Comparison of ENCODE assay signal across 8 mouse cellular contexts in genomic region chr2:31700545-31701446, GRCm38 (mm10). TPM values are rescaled to one million over a fixed set of nuclear protein-coding genes. Genes with fewer than 3 reads are reported as not detected.
DNase-seq lines count a peak whose midpoint lies in the region; ATAC-seq and TF ChIP-seq lines count a peak whose summit lies in the region.

No protein-coding gene starts in this region.

- peaks cover 8% of the 10 kb centered on the region for H3K36me3 ChIP-seq in forebrain, postnatal 0 days (ENCODE audit: insufficient read depth)
- H3K36me3 ChIP-seq in forebrain, embryonic 12.5 days (replicated peaks) = peaks cover 16% of the 10 kb centered on the region
- H3K36me3 ChIP-seq in liver, embryonic 13.5 days = peaks cover 22% of the 10 kb centered on the region
- H3K36me3 ChIP-seq in stomach, embryonic 16.5 days (ENCODE audit: control insufficient read depth, insufficient read depth, low read length) = 0 out of 2 replicates have a peak, but pooled peaks cover 3% of the 10 kb centered on the region
- no peaks in the 10 kb centered on the region for H3K36me3 ChIP-seq in lung, postnatal 0 days (ENCODE audit: insufficient read depth, low read length)

- TF ChIP-seq CTCF in forebrain, postnatal 0 days (IDR thresholded peaks at IDR 0.05; ENCODE audit: low read depth) = peak; percentile 34
- no peak for TF ChIP-seq CTCF in lung, postnatal 0 days (IDR thresholded peaks at IDR 0.05)

- 41% methylated on average over 7 of the region's 7 CpGs for WGBS in forebrain, postnatal 0 days
- WGBS in forebrain, embryonic 12.5 days = 54% methylated on average over 7 of the region's 7 CpGs
- WGBS in liver, embryonic 13.5 days (ENCODE audit: insufficient replicate concordance) = 37% methylated on average over 7 of the region's 7 CpGs
- 35% methylated on average over 7 of the region's 7 CpGs for WGBS in stomach, embryonic 16.5 days
- WGBS in lung, postnatal 0 days = 55% methylated on average over 7 of the region's 7 CpGs

- no peak for ATAC-seq in forebrain, postnatal 0 days
- no peak for ATAC-seq in forebrain, embryonic 12.5 days (ENCODE audit: low FRiP score)
- peak; percentile 77 for ATAC-seq in liver, embryonic 13.5 days (ENCODE audit: low read depth)
- ATAC-seq in stomach, embryonic 16.5 days (ENCODE audit: insufficient read depth, low FRiP score) = peak; percentile 92
- no peak for ATAC-seq in lung, postnatal 0 days

- H3K27me3 ChIP-seq in forebrain, postnatal 0 days (ENCODE audit: insufficient read depth, low read length) = no peaks in the 10 kb centered on the region
- H3K27me3 ChIP-seq in forebrain, embryonic 12.5 days = no peaks in the 10 kb centered on the region
- H3K27me3 ChIP-seq in liver, embryonic 13.5 days = no peaks in the 10 kb centered on the region
- H3K27me3 ChIP-seq in stomach, embryonic 16.5 days (ENCODE audit: control insufficient read depth, insufficient read depth, low read length) = no peaks in the 10 kb centered on the region
- H3K27me3 ChIP-seq in lung, postnatal 0 days (replicated peaks; ENCODE audit: insufficient read depth, low read length) = no peaks in the 10 kb centered on the region

- H3K9ac ChIP-seq in forebrain, postnatal 0 days = no peak overlapping the region
- H3K9ac ChIP-seq in forebrain, embryonic 12.5 days = no peak overlapping the region
- H3K9ac ChIP-seq in liver, embryonic 13.5 days = no peak overlapping the region
- H3K9ac ChIP-seq in stomach, embryonic 16.5 days (ENCODE audit: low read length) = no peak overlapping the region
- no peak overlapping the region for H3K9ac ChIP-seq in lung, postnatal 0 days (replicated peaks; ENCODE audit: low read depth)

- no peak overlapping the region for H3K27ac ChIP-seq in forebrain, postnatal 0 days (ENCODE audit: low read depth, low read length)
- no peak overlapping the region for H3K27ac ChIP-seq in forebrain, embryonic 12.5 days
- H3K27ac ChIP-seq in liver, embryonic 13.5 days = no peak overlapping the region
- H3K27ac ChIP-seq in stomach, embryonic 16.5 days (ENCODE audit: low read length) = peak overlapping the region; percentile 19
- no peak overlapping the region for H3K27ac ChIP-seq in lung, postnatal 0 days (ENCODE audit: low read length)

- H3K4me3 ChIP-seq in forebrain, postnatal 0 days (ENCODE audit: low read depth, low read length) = no peak overlapping the region
- no peak overlapping the region for H3K4me3 ChIP-seq in forebrain, embryonic 12.5 days (replicated peaks)
- H3K4me3 ChIP-seq in liver, embryonic 13.5 days (replicated peaks) = no peak overlapping the region
- H3K4me3 ChIP-seq in stomach, embryonic 16.5 days (replicated peaks; ENCODE audit: low read length) = no peak overlapping the region
- H3K4me3 ChIP-seq in lung, postnatal 0 days (ENCODE audit: low read depth, low read length) = no peak overlapping the region

- no peak overlapping the region for H3K4me2 ChIP-seq in forebrain, postnatal 0 days (ENCODE audit: low read depth)
- no peak overlapping the region for H3K4me2 ChIP-seq in forebrain, embryonic 12.5 days
- no peak overlapping the region for H3K4me2 ChIP-seq in liver, embryonic 13.5 days
- no peak overlapping the region for H3K4me2 ChIP-seq in stomach, embryonic 16.5 days (ENCODE audit: low read depth, low read length)
- no peak overlapping the region for H3K4me2 ChIP-seq in lung, postnatal 0 days (replicated peaks; ENCODE audit: low read depth, low read length)

- H3K4me1 ChIP-seq in forebrain, postnatal 0 days (ENCODE audit: insufficient read depth) = no peaks in the 10 kb centered on the region
- peaks cover 11% of the 10 kb centered on the region; the same call in 1 of the 2 replicates for H3K4me1 ChIP-seq in forebrain, embryonic 12.5 days
- peaks cover 18% of the 10 kb centered on the region for H3K4me1 ChIP-seq in liver, embryonic 13.5 days (replicated peaks)
- no peaks in the 10 kb centered on the region for H3K4me1 ChIP-seq in stomach, embryonic 16.5 days (ENCODE audit: control insufficient read depth, insufficient read depth, low read length)
- no peaks in the 10 kb centered on the region for H3K4me1 ChIP-seq in lung, postnatal 0 days (ENCODE audit: insufficient read depth, low read depth, low read length)

- no peak for TF ChIP-seq EP300 in lung, postnatal 0 days (IDR thresholded peaks at IDR 0.05)

- peak; percentile 50 for DNase-seq in forebrain, postnatal 0 days
- DNase-seq in right cerebral cortex, postnatal 4 days = peak; percentile 20
- DNase-seq in right cerebral cortex, postnatal 14 days = no peak
- no peak for DNase-seq in liver, embryonic 13.5 days
- no peak for DNase-seq in lung, postnatal 0 days (ENCODE audit: low spot score)
- no peak for DNase-seq in adrenal gland, postnatal 14 days

- H3K9me3 ChIP-seq in forebrain, postnatal 0 days (ENCODE audit: low read length) = no peaks in the 10 kb centered on the region
- no peaks in the 10 kb centered on the region for H3K9me3 ChIP-seq in forebrain, embryonic 12.5 days
- H3K9me3 ChIP-seq in liver, embryonic 13.5 days (replicated peaks) = no peaks in the 10 kb centered on the region
- no peaks in the 10 kb centered on the region for H3K9me3 ChIP-seq in stomach, embryonic 16.5 days (replicated peaks; ENCODE audit: control insufficient read depth, low read length)
- H3K9me3 ChIP-seq in lung, postnatal 0 days (ENCODE audit: low read length) = no peaks in the 10 kb centered on the region

RNA-seq across cellular contexts. Expression of gene Abl1, which starts 12.6 kb away (rescaled TPM):
- 48.1 and 54.0 TPM in 2 replicates for total RNA-seq in forebrain, postnatal 0 days (2014; rRNA removed)
- 12.4 and 12.5 TPM in 2 replicates for polyA plus RNA-seq in forebrain, postnatal 0 days (2015; fragmentation: Nextera tagmentation; extraction: Ambion mirVana)
- 44.4 and 47.3 TPM in 2 replicates for polyA plus RNA-seq in forebrain, embryonic 12.5 days (2016; fragmentation: Nextera tagmentation; extraction: Ambion mirVana)
- 6.2 and 7.5 TPM in 2 replicates for polyA plus RNA-seq in liver, embryonic 13.5 days (2015; fragmentation: Nextera tagmentation; extraction: Ambion mirVana)
- polyA plus RNA-seq in stomach, embryonic 16.5 days (2015; fragmentation: Nextera tagmentation; extraction: Ambion mirVana) = 30.4 and 32.2 TPM in 2 replicates
- 15.6 and 16.3 TPM in 2 replicates for polyA plus RNA-seq in lung, postnatal 0 days (2015; fragmentation: Nextera tagmentation; extraction: Ambion mirVana)
- total RNA-seq in adrenal gland, postnatal 14 days (2021) = 57.5 and 67.3 TPM in 2 replicates

RNA-seq across cellular contexts. Expression of gene Exosc2, which starts 30.3 kb away (rescaled TPM):
- total RNA-seq in forebrain, postnatal 0 days (2014; rRNA removed) = 33.4 and 41.9 TPM in 2 replicates
- 28.4 and 34.0 TPM in 2 replicates for polyA plus RNA-seq in forebrain, postnatal 0 days (2015; fragmentation: Nextera tagmentation; extraction: Ambion mirVana)
- polyA plus RNA-seq in forebrain, embryonic 12.5 days (2016; fragmentation: Nextera tagmentation; extraction: Ambion mirVana) = 57.8 and 60.7 TPM in 2 replicates
- polyA plus RNA-seq in liver, embryonic 13.5 days (2015; fragmentation: Nextera tagmentation; extraction: Ambion mirVana) = 51.2 and 53.7 TPM in 2 replicates
- polyA plus RNA-seq in stomach, embryonic 16.5 days (2015; fragmentation: Nextera tagmentation; extraction: Ambion mirVana) = 52.2 and 54.4 TPM in 2 replicates
- polyA plus RNA-seq in lung, postnatal 0 days (2015; fragmentation: Nextera tagmentation; extraction: Ambion mirVana) = 17.7 and 18.7 TPM in 2 replicates
- 22.8 and 25.3 TPM in 2 replicates for total RNA-seq in adrenal gland, postnatal 14 days (2021)

Comparison
In these comparisons a context has a peak if more than half of its experiments do, and no peak if none do; other contexts are left out.
1. DNase-seq: peak in forebrain, postnatal 0 days (single experiment) and right cerebral cortex, postnatal 4 days (single experiment); none in right cerebral cortex, postnatal 14 days (single experiment), liver, embryonic 13.5 days (single experiment), lung, postnatal 0 days (single experiment) and adrenal gland, postnatal 14 days (single experiment).
2. ATAC-seq: peak in liver, embryonic 13.5 days (single experiment) and stomach, embryonic 16.5 days (single experiment); none in forebrain, postnatal 0 days (single experiment), forebrain, embryonic 12.5 days (single experiment) and lung, postnatal 0 days (single experiment).